Mouse (Mus musculus) megakaryocyte, embryonic 14.5 days (primary cell): ENCODE results near the gene Syce1.

ENCODE experiments used
- FLI1 ChIP-seq: IDR thresholded peaks from 2 replicates; pipeline ENCODE4 v1.6.1; 2012; ENCODE audit warnings: low read length, inconsistent platforms, mixed read lengths
- GATA1 ChIP-seq: IDR thresholded peaks from 3 replicates; pipeline ENCODE4 v1.6.1; 2012; ENCODE audit warnings: mixed read lengths, low read length, inconsistent platforms, borderline replicate concordance

- TF ChIP-seq GATA1 (no peak), FLI1 (no peak)
Observed at GRCm38 (mm10) chr7:140812850-140813249, 25.2 kb upstream of the Syce1 start.
